Mouse (Mus musculus): ENCODE data around the gene Cldn34a.
"Not testable (repeated sequence)": the region's sequence is repeated elsewhere in the genome, so short reads cannot be mapped to it uniquely, and the experiment has no call there.

Cldn34a gene

GRCm38 (mm10) chrX:152563034-152563433 is at the start of gene Cldn34a:
Cldn34a (plus strand) TSS chrX:152563334.
- DNase-seq (ENCODE audit: extremely low read depth, insufficient read length, low spot score) = no peak

DNA sequence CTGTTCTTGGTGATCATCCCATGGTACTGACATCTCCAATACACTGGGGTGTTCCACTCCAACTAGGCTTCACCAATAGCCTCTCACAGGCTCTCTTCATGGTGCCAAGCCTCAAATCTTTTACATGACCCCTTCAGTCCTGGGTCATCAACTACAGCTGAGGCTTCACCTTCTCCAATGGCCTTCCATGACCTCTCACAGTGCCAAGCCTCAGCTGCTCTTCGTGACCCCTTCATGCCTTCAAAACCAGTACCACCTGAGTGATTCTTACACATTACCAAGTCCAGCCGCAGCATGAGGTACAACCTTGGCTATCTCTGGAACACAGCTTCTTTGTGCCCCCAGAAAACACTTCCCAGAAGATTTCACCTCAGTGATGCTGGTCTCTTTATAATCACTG is 44.5 kb upstream of the Cldn34a start:
- DNase-seq (ENCODE audit: extremely low read depth, insufficient read length, low spot score) = not testable (repeated sequence)

DNA sequence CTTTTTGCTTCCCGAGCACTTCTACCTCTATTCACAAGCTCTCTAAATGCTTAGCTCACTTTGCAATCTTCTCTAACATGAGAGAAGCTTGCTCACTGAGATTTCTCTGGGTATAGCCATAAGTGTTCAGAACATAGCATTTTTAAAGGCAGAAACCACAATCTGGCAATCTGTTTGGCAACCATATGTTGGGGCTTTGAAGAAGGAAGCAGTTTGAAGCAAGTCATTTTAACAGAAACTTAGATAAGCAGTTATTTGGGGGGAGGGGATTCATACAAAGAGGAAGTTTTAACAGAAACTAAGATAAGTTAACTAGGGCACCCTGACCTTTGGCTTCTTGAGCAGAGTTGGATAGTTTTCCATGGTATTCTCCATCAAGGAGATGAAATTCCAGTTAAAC is 17.4 kb upstream of the Cldn34a start:
- DNase-seq (ENCODE audit: extremely low read depth, insufficient read length, low spot score) = no peak

DNA sequence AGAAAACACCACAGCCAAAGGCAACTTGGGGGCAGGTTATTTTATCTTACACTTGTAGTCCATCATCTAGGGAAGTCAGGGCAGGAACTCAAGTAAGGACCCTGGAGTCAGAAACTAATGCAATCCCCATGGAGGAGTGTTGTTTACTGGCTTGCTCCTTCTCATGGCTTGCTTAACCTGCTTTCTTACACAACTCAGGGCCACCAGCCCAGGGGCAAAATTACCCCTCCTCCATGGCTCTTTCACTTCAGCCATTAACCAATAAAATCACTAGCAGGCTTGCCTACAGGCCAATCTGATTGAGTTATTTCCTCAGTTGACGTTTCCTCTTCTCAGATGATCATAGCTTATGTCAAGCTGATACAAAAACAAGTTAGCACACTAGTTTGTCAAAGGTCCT is 15.0 kb upstream of the Cldn34a start:
- DNase-seq (ENCODE audit: extremely low read depth, insufficient read length, low spot score) = no peak

- DNase-seq (ENCODE audit: extremely low read depth, insufficient read length, low spot score) = no peak
Measured at GRCm38 (mm10) chrX:152557446-152557845, 5.7 kb upstream of the Cldn34a start.

Data from 3134 (cell line).